Comparison of ENCODE assay signal across 8 mouse cellular contexts in the genomic region with DNA sequence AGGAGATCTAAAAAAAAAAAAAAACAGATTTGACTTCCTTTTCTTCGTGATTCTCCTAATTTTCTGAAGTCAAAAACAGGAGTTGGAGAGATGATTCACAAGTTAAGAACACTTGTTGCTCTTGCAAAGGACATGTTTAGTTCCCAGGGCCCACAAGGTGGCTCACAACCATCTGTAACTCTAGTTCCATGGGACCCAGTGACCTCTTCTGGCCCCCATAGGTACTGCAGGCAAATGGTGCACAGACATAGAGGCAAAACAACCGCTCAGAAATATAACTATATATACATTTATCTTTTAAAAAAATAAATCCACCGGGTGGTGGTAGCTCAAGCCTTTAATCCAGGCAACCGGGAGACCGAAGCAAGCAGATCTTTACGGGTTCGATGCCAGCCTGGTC. TPM values are rescaled to one million over a fixed set of nuclear protein-coding genes. Genes with fewer than 3 reads are reported as not detected.
DNase-seq lines count a peak whose midpoint lies in the region; ATAC-seq lines count a peak whose summit lies in the region.

No protein-coding gene starts in this region.

- DNase-seq in A20 (ENCODE audit: low read depth, low spot score) (peak; percentile 87), ZHBTc4 (ENCODE audit: low read depth, low spot score) (peak; percentile 94)
- peak; percentile 62 for DNase-seq in embryo, embryonic 10 days (ENCODE audit: low spot score)
- peak; percentile 57 for DNase-seq in kidney, adult 18-20 months

- H3K4me2 ChIP-seq in liver, embryonic 12.5 days = peak overlapping the region; percentile 78
- peak overlapping the region; percentile 42 for H3K4me2 ChIP-seq in stomach, embryonic 15.5 days

- WGBS in liver, embryonic 12.5 days (ENCODE audit: insufficient replicate concordance) = 9% methylated on average over 7 of the region's 7 CpGs
- 28% methylated on average over 7 of the region's 7 CpGs for WGBS in stomach, embryonic 15.5 days

- peaks cover 38% of the 10 kb centered on the region for H3K36me3 ChIP-seq in liver, embryonic 12.5 days
- H3K36me3 ChIP-seq in stomach, embryonic 15.5 days = 0 out of 2 replicates have a peak, but pooled peaks cover 11% of the 10 kb centered on the region

- no peaks in the 10 kb centered on the region for H3K9me3 ChIP-seq in liver, embryonic 12.5 days (replicated peaks)
- H3K9me3 ChIP-seq in stomach, embryonic 15.5 days = no peaks in the 10 kb centered on the region

- H3K27ac ChIP-seq in liver, embryonic 12.5 days = no peak overlapping the region
- H3K27ac ChIP-seq in stomach, embryonic 15.5 days = no peak overlapping the region

- peaks cover 9% of the 10 kb centered on the region for H3K4me1 ChIP-seq in liver, embryonic 12.5 days
- H3K4me1 ChIP-seq in stomach, embryonic 15.5 days = peaks cover 4% of the 10 kb centered on the region; the same call in 1 of the 2 replicates

- peak overlapping the region; percentile 81 for H3K9ac ChIP-seq in liver, embryonic 12.5 days
- H3K9ac ChIP-seq in stomach, embryonic 15.5 days = no peak overlapping the region

- ATAC-seq in granulocyte monocyte progenitor cell, adult 5-6 weeks (replicated peaks; ENCODE audit: poor library complexity, severe bottlenecking) = peak; percentile 80
- ATAC-seq in liver, embryonic 12.5 days = peak; percentile 60
- ATAC-seq in monocyte, adult 5-6 weeks (replicated peaks; ENCODE audit: insufficient number of reproducible peaks, low FRiP score, low TSS enrichment, poor library complexity, severe bottlenecking) = peak; percentile 55; the same call in 1 of the 2 replicates
- no peak for ATAC-seq in stomach, embryonic 15.5 days (ENCODE audit: insufficient read depth, low FRiP score, low read depth)

- H3K4me3 ChIP-seq in liver, embryonic 12.5 days = peak overlapping the region; percentile 95
- peak overlapping the region; percentile 24 for H3K4me3 ChIP-seq in stomach, embryonic 15.5 days (replicated peaks)

- no peaks in the 10 kb centered on the region for H3K27me3 ChIP-seq in liver, embryonic 12.5 days (replicated peaks)
- no peaks in the 10 kb centered on the region for H3K27me3 ChIP-seq in stomach, embryonic 15.5 days (replicated peaks)

RNA-seq across cellular contexts. Expression of a gene that starts 1.2 kb away (rescaled TPM):
- total RNA-seq in granulocyte monocyte progenitor cell, adult 5-6 weeks (2014; fragmentation: Nextera tagmentation) = 39.0 and 39.8 TPM in 2 replicates
- 41.4 and 45.5 TPM in 2 replicates for total RNA-seq in granulocyte monocyte progenitor cell, adult 5-6 weeks (2017)
- polyA plus RNA-seq in liver, embryonic 12.5 days (2016; fragmentation: Nextera tagmentation; extraction: Ambion mirVana) = 30.0 and 31.0 TPM in 2 replicates
- total RNA-seq in monocyte, adult 5-6 weeks (2017) = 38.1 to 46.0 TPM (median 42.8 TPM) in 3 replicates
- 43.2 and 45.0 TPM in 2 replicates for polyA plus RNA-seq in stomach, embryonic 15.5 days (2015; fragmentation: Nextera tagmentation; extraction: Ambion mirVana)

RNA-seq across cellular contexts. Expression of a gene that starts 11.2 kb away (rescaled TPM):
- total RNA-seq in granulocyte monocyte progenitor cell, adult 5-6 weeks (2014; fragmentation: Nextera tagmentation) = 49.4 and 64.5 TPM in 2 replicates
- 53.8 and 58.3 TPM in 2 replicates for total RNA-seq in granulocyte monocyte progenitor cell, adult 5-6 weeks (2017)
- polyA plus RNA-seq in liver, embryonic 12.5 days (2016; fragmentation: Nextera tagmentation; extraction: Ambion mirVana) = 21.9 and 22.7 TPM in 2 replicates
- total RNA-seq in monocyte, adult 5-6 weeks (2017) = 15.9 to 34.4 TPM (median 29.6 TPM) in 3 replicates
- polyA plus RNA-seq in stomach, embryonic 15.5 days (2015; fragmentation: Nextera tagmentation; extraction: Ambion mirVana) = 13.8 and 14.9 TPM in 2 replicates
